Mouse (Mus musculus) neural tube, embryonic 14.5 days (tissue): Measurements from ENCODE around the gene Ms4a2. TPM values are rescaled to one million over a fixed set of nuclear protein-coding genes. Genes with fewer than 3 reads are reported as not detected.
A peak's percentile ranks its signal among the peaks of the same experiment; 100 is the strongest.

Experiments used
- ATAC-seq: fragments of 200-750 bp; cut with Nextera tagmentation; 2 replicates; pipeline ENCODE4 v1.8.0; 2017; ENCODE audit warnings: low read depth, mild to moderate bottlenecking, moderate TSS enrichment, moderate library complexity
- H3K27ac ChIP-seq: fragments of 300-500 bp; sonication (generic); 2 replicates; pipeline ENCODE4 v1.5.1; 2014; ENCODE audit warnings: low read depth, mild to moderate bottlenecking, control low read depth, low read length, moderate library complexity, mixed read lengths
- H3K27me3 ChIP-seq: fragments of 300-500 bp; sonication (generic); 2 replicates; pipeline ENCODE4 v1.6.1; 2014; ENCODE audit warnings: low read length; ENCODE audit not compliant: control insufficient read depth, insufficient read depth
- H3K36me3 ChIP-seq: fragments of 300-500 bp; sonication (generic); 2 replicates; pipeline ENCODE4 v1.6.1; 2014; ENCODE audit warnings: low read length, mixed read lengths; ENCODE audit not compliant: control insufficient read depth, insufficient read depth
- H3K4me1 ChIP-seq: fragments of 300-500 bp; sonication (generic); 2 replicates; pipeline ENCODE4 v1.6.1; 2014; ENCODE audit warnings: low read length; ENCODE audit not compliant: control insufficient read depth, insufficient read depth
- H3K4me2 ChIP-seq: fragments of 300-500 bp; sonication (generic); 2 replicates; pipeline ENCODE4 v1.6.1; 2014; ENCODE audit warnings: mild to moderate bottlenecking, low read depth, low read length, control low read depth
- H3K4me3 ChIP-seq: fragments of 300-500 bp; sonication (generic); 2 replicates; pipeline ENCODE4 v1.5.1; 2014; ENCODE audit warnings: low read depth, low read length, control low read depth, mixed read lengths
- H3K9ac ChIP-seq: fragments of 300-500 bp; sonication (generic); replicated peaks from 2 replicates; pipeline ENCODE4 v1.6.1; 2014; ENCODE audit warnings: low read depth, mild to moderate bottlenecking, control low read depth, low read length, mixed read lengths
- H3K9me3 ChIP-seq: fragments of 300-500 bp; sonication (generic); 2 replicates; pipeline ENCODE4 v1.6.1; 2016; ENCODE audit warnings: low read length; ENCODE audit not compliant: control insufficient read depth
- WGBS: fragments of 180-500 bp; shearing (Covaris S2); extraction: QIAGEN DNeasy Blood & Tissue Kit; methylation state at CpG from one replicate; pipeline ENCODE4 v1.1.7; 2014; 5-methylcytosine and 5-hydroxymethylcytosine counted together
- polyA plus RNA-seq: library from polyadenylated mRNA; unstranded; fragments of >200 nt; fragmentation: Nextera tagmentation; extraction: Ambion mirVana; gene quantifications from 2 replicates; pipeline ENCODE4 v1.2.1, GENCODE M21; 2014

The Ms4a2 gene
- polyA plus RNA-seq, 1 experiment from 2014 or later: 0.40 TPM

DNA sequence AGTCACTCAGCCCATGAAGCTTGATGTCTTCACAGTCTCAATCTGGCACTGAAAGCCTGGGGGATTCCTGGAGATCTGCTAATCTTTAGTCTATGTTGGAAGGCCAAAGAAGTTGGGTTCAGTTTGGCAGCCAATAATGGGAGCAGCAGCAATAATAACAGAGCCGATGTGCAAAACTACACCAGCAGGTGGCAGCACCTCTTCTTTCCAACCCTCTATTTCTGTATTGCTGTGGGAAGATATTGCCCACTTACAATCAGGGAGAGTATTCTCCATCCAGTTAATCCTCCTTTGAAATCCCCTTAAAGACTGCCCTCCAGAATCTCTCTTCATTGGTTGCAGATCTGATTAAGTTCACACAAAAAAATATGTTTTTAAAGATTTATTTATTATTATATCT is 15.3 kb downstream of the Ms4a2 start:
- H3K4me1 ChIP-seq: no peaks in the 10 kb centered on the region
- H3K27me3 ChIP-seq: no peaks in the 10 kb centered on the region
- no peaks in the 10 kb centered on the region for H3K9me3 ChIP-seq
- no peak overlapping the region for H3K9ac ChIP-seq
- H3K27ac ChIP-seq: no peak overlapping the region
- no peak overlapping the region for H3K4me2 ChIP-seq
- peak; percentile 57; the same call in 1 of the 2 replicates for ATAC-seq
- no peaks in the 10 kb centered on the region for H3K36me3 ChIP-seq
- no peak overlapping the region for H3K4me3 ChIP-seq
- WGBS: 21% methylated on average over 1 of the region's 1 CpGs

DNA sequence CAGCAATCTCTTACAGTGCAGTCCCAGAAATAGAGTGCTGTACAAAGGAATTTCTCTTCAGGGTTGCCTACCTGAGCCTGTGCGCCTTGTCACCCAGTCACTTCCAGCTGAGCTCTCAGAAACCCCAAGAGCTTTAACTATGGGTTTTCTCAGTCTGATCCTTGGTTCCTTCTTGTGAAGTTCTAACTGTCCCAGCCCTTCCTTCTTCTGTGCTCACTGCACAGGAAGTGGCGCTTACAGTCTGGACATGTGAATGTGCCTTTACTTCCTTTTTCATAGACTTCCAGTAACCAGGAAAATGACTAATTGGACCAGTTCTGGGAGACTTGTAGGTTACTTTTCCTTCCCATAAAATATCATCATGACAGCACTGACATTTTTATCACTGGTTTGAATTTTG is 18.9 kb downstream of the Ms4a2 start, which contains the start of gene Ms4a6d:
Ms4a6d (minus strand) TSS at position 247 of the 400 bp plus-strand sequence.
- Histone ChIP-seq H3K9ac (no peak within 1 kb of the TSS), H3K4me3 (no peak within 1 kb of the TSS), H3K9me3 (no peaks in the 10 kb centered on the region), H3K36me3 (no peaks in the 10 kb centered on the region), H3K27me3 (no peaks in the 10 kb centered on the region), H3K4me2 (no peak within 1 kb of the TSS), H3K27ac (no peak within 1 kb of the TSS), H3K4me1 (no peaks in the 10 kb centered on the region)
- WGBS: 88% methylated on average over 2 of the region's 2 CpGs
- no peak for ATAC-seq

DNA sequence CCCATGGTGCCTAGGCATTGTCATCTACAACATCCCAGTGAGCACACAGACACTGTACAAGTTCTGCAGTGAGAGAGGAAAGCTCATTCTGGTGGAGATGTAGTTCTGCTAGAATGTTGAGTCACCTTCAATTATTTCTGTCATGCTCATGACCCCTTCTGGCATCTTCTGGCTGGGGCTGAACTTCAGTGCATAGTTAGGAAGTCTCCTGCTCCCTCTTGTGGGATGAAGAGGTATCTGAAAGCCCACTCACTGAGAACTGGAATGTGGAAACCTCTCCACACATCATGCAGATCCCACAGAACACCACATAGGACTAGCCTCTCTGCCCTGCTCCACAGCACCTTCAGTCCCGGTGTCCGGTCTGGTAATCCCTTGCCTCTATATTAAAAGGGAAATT is 21.5 kb downstream of the Ms4a2 start:
- no peak for ATAC-seq
- no peak overlapping the region for H3K4me2 ChIP-seq
- no peak overlapping the region for H3K9ac ChIP-seq
- H3K9me3 ChIP-seq: no peaks in the 10 kb centered on the region
- H3K4me1 ChIP-seq: no peaks in the 10 kb centered on the region
- no peaks in the 10 kb centered on the region for H3K36me3 ChIP-seq
- H3K27me3 ChIP-seq: no peaks in the 10 kb centered on the region
- 93% methylated on average over 2 of the region's 2 CpGs for WGBS
- no peak overlapping the region for H3K4me3 ChIP-seq
- H3K27ac ChIP-seq: no peak overlapping the region

DNA sequence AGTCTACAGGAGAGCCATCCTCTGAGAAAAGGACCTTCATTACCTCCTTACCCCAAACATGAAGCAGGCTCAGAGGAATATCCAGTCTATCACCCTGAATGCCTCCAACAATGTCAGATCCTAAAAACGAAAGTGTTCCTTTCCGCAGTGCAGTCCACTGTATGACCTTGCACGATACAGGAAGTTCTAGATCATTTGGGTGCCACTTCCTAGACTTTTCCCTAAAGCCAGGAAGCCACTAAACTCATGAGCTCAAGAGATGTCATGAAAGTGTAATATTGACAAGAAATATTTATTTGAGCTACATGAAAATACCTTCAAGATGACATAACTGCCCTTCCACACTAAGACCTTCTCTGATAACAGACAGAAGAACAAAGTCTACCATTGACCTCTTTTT is 22.2 kb downstream of the Ms4a2 start:
- H3K36me3 ChIP-seq: no peaks in the 10 kb centered on the region
- no peaks in the 10 kb centered on the region for H3K4me1 ChIP-seq
- H3K4me3 ChIP-seq: no peak overlapping the region
- no peak overlapping the region for H3K9ac ChIP-seq
- H3K27ac ChIP-seq: no peak overlapping the region
- 91% methylated on average over 3 of the region's 3 CpGs for WGBS
- H3K27me3 ChIP-seq: no peaks in the 10 kb centered on the region
- H3K9me3 ChIP-seq: no peaks in the 10 kb centered on the region
- ATAC-seq: no peak
- H3K4me2 ChIP-seq: no peak overlapping the region

DNA sequence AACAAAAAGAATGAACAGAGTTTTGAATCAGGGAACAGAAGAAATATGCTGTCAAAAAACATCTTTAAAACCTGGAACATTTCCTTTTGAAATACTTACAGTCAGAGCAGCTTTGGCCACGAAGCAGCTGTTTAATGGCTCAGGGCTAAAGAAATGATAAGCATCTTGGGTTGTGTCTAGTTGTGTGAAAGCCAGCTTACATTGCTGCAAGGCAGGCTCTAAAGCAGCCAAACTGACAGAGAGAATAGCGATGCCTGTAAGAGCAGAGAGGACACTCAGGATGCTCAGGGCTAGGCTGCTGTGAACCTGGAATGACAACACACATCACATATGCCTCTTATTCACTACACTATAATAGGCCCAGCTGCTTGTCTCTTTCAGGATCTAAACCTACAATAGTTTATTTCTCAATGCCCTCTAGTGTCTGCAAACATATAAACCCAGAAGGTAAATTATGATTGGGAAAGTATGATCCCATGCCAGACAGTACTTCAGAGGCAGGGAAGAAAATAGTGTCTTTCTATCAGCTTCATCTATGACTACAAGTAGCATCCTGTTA is 33.5 kb downstream of the Ms4a2 start:
- ATAC-seq: no peak
- no peaks in the 10 kb centered on the region for H3K36me3 ChIP-seq
- H3K4me2 ChIP-seq: no peak overlapping the region
- 81% methylated on average over 2 of the region's 2 CpGs for WGBS
- H3K4me3 ChIP-seq: no peak overlapping the region
- no peaks in the 10 kb centered on the region for H3K27me3 ChIP-seq
- no peak overlapping the region for H3K27ac ChIP-seq
- no peaks in the 10 kb centered on the region for H3K4me1 ChIP-seq
- H3K9me3 ChIP-seq: no peaks in the 10 kb centered on the region
- H3K9ac ChIP-seq: no peak overlapping the region

DNA sequence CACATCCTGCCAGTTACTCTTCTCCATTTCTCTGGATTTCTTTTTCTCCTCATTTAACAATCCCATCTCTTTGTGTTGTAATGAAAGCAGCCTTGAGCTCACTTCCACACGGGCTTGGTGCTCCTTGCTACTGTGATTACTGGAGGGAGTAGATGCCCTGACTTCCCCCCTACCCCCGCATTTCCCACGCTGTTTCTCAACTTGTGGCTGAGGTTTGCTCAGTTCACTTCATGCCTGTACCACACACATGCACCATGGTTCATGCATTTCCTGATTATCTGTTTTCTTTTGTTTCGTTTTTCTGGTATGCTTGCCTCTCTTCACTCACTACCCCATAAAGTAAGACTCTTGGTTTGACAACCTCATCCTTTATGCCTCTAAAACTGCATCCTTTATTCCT is 34.3 kb downstream of the Ms4a2 start:
- Histone ChIP-seq H3K9me3 (no peaks in the 10 kb centered on the region), H3K27ac (no peak overlapping the region), H3K4me3 (no peak overlapping the region), H3K9ac (no peak overlapping the region), H3K27me3 (no peaks in the 10 kb centered on the region), H3K4me2 (no peak overlapping the region), H3K4me1 (no peaks in the 10 kb centered on the region), H3K36me3 (no peaks in the 10 kb centered on the region)
- ATAC-seq: no peak
- WGBS: 77% methylated on average over 4 of the region's 4 CpGs

DNA sequence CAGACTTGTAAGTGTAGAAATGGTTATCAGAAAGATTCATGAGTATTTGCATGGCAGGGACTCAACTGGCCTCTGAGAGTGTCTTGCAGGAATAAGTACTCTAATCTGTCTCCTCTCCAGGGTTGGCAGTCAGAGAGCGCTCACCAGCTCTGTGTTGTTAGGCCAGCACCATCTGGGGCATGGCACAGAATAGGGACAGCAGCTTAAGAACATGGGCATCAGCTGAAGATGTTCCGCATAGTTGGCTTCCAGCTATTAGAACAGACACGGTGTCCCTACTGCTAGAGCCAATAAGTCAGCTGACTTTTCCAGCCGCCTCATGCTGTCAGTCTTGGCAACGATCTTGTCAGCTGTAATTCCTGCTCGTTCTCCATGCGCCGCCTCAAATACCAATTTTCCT is 48.6 kb downstream of the Ms4a2 start:
- H3K36me3 ChIP-seq: no peaks in the 10 kb centered on the region
- H3K4me3 ChIP-seq: no peak overlapping the region
- no peak overlapping the region for H3K4me2 ChIP-seq
- H3K9me3 ChIP-seq: no peaks in the 10 kb centered on the region
- peak; percentile 49; the same call in 1 of the 2 replicates for ATAC-seq
- H3K27ac ChIP-seq: no peak overlapping the region
- H3K4me1 ChIP-seq: no peaks in the 10 kb centered on the region
- WGBS: 83% methylated on average over 8 of the region's 8 CpGs
- H3K9ac ChIP-seq: no peak overlapping the region
- no peaks in the 10 kb centered on the region for H3K27me3 ChIP-seq

Other genes with a start within 250 kb of the Ms4a2 start
- 2.6 TPM in 1 of 2 replicates, not detected in the other for gene Ms4a4a, start 248.2 kb downstream of the Ms4a2 start, polyA plus RNA-seq
- gene Ms4a4c, start 218.9 kb downstream of the Ms4a2 start, polyA plus RNA-seq: not detected in 2 replicates
- not detected in 2 replicates for gene Ms4a4b, start 180.2 kb downstream of the Ms4a2 start, polyA plus RNA-seq
- 0.46 and 2.2 TPM in 2 replicates for gene Ms4a6c, start 154.4 kb downstream of the Ms4a2 start, polyA plus RNA-seq
- gene Gm8369, start 137.8 kb downstream of the Ms4a2 start, polyA plus RNA-seq: not detected in 2 replicates
- gene Ms4a6b, start 107.2 kb downstream of the Ms4a2 start, polyA plus RNA-seq: 0.33 and 3.1 TPM in 2 replicates
- 0.17 TPM in 1 of 2 replicates, not detected in the other for gene Ms4a4d, start 86.9 kb downstream of the Ms4a2 start, polyA plus RNA-seq
- gene Ms4a6d, start 18.9 kb downstream of the Ms4a2 start, polyA plus RNA-seq: 0.90 and 2.2 TPM in 2 replicates
- gene Ms4a3, start 17.1 kb upstream of the Ms4a2 start, polyA plus RNA-seq: not detected in 2 replicates
- not detected in 2 replicates for gene Oosp2, start 36.8 kb upstream of the Ms4a2 start, polyA plus RNA-seq
- gene Oosp1, start 67.4 kb upstream of the Ms4a2 start, polyA plus RNA-seq: not detected in 2 replicates
- not detected in 2 replicates for gene Oosp3, start 73.3 kb upstream of the Ms4a2 start, polyA plus RNA-seq
- not detected in 2 replicates for gene Gif, start 123.8 kb upstream of the Ms4a2 start, polyA plus RNA-seq
- 50.1 and 54.2 TPM in 2 replicates for gene Mrpl16, start 146.7 kb upstream of the Ms4a2 start, polyA plus RNA-seq
- gene Stx3, start 195.7 kb upstream of the Ms4a2 start, polyA plus RNA-seq: 13.2 and 16.9 TPM in 2 replicates
- 0.15 TPM in 1 of 2 replicates, not detected in the other for gene Olfr1417, start 215.5 kb upstream of the Ms4a2 start, polyA plus RNA-seq
- gene Olfr1418, start 237.3 kb upstream of the Ms4a2 start, polyA plus RNA-seq: not detected in 2 replicates